Mouse (Mus musculus) urinary bladder, postnatal 14 days (tissue): Measurements from ENCODE around the gene Tmem131.

Experiments used
- DNase-seq: peaks from one replicate; pipeline ENCODE4 v3.0.0; 2021; ENCODE audit warnings: low spot score

The Tmem131 gene

DNA sequence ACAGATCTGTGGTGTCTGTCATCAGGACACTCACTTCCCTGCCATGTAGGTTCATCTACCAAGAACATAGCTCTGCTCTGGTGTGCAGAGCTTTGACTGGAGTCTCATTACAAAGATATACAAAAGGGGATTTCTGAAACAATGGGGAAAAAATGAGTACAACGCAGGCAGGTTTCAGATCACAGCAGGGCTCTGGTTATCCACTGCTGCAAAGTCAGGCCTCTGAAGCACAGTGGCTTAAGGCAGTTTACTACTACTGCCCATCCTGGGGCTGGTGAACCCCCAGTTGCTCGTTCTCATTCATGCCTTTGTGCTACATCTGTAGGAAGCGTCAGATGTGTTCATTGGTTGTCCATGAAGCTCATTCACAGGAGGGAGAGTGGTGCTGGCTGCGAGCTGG lies 57.0 kb downstream of the Tmem131 start:
- DNase-seq: no peak

DNA sequence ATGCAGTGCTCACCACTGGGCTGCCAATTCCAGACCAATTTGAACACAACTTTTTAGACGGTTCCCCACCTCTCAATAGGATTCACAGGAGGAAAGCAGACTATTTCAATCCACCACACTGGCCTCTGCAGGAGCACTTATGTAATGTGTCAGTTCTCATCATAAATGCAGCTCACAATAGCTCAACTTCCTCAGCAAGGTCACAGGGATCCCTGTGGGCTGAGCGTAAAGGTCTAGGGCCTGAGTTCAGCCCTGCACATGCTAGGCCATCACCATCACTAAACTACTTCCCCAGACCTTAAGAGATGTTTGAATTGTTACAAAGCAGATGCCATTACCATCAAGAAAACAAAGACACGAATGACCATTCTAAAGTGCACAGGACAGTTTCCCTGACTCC lies 58.9 kb downstream of the Tmem131 start:
- DNase-seq: no peak

DNA sequence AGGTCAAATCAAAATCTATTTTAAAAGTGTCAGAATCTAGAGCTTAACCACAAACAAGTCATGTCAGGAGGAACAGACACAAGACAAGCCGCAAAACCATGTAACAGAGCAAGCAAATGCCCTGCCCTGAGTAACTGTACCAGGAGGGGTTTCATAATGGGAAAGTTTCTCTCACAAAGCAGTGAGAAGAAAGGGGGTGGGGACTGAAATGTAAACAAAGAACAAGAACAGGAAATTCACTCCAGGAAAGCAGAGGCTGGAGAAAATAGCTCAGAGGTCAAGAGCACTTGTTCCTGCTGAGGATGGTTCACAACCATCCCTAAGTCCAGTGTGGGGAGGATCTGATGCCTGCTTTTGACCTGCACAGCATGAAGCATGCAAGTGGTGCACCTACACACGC lies 59.7 kb downstream of the Tmem131 start:
- DNase-seq: no peak

DNA sequence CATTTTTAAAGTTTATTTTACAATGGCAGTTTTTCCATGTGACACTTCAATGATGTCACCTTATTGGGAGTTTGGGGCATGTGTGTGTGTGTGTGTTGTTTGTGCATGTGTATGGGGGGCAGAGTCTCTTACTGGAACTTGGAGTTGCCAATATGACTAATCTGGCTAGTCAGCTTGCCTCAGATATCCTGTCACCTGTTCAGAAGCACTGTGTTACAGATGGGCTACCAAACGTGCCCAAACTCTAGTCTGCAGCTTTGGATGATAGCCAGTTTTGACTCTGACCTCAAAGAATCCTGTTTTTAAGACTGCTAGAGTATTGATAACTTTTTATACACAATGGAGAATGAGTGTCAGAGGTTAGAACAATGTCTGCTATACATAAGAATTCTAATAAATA lies 64.3 kb downstream of the Tmem131 start:
- no peak for DNase-seq

DNA sequence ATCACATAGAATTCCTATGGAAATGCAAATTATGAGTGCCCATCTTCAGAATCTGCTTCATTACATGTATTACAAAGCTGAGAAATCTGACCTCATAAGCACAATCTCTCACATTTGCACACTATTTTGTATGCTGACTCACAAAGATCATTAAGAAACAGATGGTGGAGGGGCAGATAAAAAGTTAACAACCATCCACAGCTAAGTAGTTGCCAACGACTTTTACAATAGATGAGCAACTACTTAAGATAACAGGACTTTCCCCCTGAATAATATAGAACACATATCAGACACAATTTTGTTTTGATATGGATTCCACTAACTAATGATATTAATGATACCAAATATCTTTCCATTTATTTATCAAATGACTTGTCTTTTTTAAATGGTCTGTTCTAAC lies 66.3 kb downstream of the Tmem131 start:
- DNase-seq: no peak

DNA sequence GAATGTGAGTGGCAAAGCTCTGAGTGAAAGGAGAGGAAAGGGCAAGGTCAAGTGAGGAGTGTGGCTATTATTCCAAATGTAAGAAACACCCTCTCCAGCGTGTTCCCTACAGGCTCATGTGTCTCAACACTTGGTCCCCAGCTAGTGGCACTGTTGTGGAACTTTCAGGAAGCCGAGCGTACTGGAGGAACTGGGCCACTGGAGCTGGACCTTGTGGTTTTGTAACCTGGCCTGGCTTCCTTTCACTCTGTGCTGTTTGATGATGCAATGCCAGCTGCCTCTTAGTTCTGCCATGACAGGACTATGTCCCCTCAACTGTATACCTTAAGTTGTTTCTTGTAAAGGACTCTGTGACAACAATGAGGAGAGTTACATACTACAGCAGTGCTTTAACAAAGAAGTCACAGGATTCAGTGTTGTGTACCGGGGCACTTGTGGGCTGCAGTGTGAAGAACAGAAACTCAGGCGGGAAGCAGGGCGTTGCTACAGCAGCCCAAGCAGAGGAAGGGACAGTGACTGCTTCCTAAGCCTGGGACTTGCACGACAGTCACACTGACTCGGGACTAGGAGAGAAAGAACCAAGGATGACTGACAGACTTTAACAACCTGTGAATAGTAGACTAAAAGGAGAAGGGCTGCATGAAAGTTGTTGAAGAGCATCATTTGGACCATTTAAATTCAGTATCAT lies 68.4 kb downstream of the Tmem131 start:
- no peak for DNase-seq

DNA sequence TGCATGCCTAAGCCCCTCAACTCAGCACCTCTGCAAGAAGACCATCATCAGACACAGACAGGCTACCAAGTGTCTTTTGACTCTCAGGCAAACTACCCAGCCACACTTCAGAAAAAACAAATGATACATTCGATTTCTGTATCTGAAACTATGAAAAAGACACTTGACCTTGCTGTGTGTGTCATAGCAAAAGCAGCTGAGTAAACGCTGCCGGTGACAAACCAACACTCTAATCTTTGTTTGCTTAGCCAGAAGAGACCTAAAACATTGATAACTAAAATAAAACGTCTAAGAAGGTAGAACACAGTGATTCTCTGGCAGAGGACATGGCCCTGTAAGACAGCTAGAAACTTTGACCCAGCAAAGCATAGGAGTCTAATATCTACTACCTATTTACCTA lies 72.2 kb downstream of the Tmem131 start:
- DNase-seq: no peak

DNA sequence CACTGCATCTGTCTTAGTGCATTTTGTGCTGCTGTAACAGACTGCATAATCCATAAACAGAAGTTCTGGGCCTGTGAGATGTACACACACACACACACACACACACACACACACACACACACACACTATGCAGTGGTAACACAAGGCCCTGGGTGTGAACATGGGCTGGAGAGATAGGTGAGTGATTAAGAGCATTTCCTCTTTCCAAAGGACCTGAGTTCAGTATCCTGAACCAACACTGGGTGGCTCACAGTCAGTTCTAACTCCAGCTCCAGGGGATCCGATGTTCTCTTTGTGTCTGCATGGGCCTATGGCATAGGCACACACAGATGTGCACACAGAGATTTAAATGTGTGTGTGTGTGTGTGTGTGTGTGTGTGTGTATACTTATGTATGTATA lies 72.9 kb downstream of the Tmem131 start:
- no peak for DNase-seq

DNA sequence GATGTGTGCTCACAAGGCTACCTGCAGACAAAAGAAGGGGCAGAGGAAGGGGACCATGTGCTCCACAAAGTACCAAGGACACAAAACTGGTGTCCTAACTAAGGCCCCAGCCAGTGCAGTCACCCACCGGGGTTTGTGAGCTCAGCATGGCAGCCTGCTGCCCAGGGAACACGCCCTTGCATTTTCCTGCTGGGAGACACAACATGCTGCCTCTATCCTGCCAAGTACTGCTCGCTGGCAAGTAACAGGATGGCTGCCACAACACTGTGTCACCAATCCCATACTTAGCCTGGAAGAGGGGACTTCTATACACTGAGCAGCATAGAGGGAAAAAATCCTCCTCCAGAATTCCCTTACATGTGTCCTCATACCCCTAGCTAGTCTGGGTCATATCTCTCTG lies 78.7 kb downstream of the Tmem131 start:
- DNase-seq: no peak

DNA sequence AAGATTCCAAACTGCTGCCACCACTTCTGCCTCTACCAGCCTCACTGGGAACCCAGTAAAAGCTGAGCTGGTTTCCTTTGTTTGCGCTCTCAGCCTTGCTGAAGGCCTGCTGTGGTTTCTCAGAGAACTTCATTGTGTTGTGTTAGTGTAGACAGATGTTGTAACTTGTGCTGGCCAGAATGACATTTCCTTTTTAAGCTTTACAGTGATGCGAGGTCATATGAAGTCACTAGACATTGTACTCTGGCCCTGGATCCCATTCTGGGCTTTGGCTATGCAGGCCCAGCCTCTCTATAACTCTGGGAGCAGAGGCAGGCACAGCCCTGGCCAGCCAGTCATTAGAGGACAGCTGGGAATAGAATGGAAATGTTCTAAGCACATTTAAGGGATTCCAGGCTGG lies 81.7 kb downstream of the Tmem131 start:
- DNase-seq: no peak

DNA sequence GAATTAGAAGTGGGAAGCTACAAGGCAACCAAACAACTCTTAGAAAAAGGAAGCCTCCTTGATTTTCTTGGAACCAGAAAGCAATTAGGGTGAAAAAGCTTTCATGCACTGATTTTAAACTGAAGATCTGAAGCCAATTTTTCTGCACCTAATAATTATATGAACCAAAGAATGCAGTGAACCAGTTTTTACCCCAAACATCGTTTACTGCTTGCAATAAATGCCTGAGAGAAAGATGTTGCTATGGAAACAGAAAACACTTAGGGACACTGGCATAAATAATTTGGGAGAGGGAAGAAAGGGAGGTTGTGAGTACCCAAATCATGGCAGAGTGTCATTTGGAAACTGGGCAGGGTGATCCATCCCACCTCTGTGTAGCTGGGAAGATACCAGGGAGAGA lies 82.6 kb downstream of the Tmem131 start:
- DNase-seq: no peak

DNA sequence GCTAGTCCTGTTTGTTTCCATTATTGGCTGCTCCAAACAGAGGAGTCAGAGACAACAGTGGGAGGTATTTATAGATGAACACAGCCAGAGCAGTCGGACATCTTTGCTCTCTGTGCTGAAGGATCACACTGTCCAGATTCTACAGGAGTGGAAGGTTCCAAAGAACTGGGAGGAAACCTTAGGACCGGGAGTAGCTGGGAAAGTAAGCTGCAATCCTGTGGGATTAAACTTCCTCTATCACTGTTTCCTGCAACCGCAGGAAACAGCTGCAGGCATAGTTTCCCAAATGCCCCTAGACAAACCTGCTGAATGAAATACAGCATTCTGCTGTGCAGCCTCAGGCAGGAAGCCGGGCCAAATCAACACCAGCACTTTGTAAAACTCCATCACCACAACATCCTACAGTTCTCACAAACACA lies 83.0 kb downstream of the Tmem131 start:
- DNase-seq: no peak

DNA sequence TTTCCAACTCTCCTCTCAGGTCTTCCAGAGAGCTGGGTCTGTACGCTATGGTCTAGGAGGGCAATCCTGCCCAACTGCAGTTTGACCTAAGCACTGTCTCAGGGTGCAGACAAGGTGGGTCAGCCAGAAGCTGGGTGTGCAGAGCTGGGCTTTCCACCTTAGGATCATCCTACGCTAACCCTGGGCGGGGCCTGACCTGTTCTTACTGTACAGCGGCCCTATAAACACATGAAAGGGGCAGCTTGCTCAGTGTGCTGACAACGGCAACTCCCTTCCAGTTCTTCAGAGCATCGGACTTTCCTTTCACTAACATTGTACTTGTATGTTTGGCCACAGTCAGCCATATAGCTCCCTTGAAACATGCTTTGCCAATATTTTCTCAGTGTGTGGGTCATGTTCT lies 86.4 kb downstream of the Tmem131 start:
- no peak for DNase-seq

DNA sequence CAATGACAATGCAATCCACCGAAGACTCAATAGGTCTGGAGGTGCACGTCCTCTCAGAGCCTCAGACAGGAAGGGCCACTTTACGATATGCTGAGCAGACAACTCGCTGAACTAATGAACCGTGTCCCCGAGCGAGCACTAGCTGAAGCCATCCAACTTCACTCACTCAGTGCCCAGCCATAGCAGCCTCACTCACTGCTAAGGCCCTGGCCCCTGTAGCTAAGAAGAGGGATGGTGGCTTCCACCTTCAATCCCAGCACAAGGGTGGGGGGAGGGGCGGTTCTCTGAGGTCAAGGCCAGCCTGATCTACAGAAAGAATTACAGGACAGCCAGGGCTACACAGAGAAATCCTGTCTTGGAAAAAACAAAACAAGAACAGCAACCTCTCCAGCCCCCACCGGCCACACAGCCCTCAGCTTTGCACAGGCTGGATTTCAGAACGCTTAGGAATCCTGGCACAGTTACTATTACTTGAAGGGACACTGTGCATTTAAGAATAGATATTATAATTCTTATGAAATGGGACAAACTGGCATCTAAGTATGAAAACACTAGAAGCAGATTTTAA lies 89.2 kb downstream of the Tmem131 start:
- DNase-seq: no peak

DNA sequence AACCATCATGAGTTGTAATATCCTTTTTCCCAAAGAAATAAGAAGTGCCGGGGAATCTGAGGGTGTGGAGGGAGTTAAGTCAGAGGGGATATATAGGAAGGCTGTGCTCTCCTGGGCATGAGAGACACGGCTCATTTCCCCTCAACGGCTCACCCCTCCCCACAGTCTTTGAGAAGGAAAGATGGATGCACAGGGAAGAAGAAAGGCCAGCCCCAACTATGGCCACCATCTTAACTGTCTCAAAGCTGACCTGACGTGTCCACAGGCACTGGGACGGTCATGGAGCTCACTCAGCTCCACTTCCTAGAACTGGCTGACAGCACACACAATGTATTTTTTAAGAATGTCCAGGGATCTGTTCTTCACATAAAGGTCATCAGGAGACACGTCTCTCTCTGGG lies 91.4 kb downstream of the Tmem131 start:
- no peak for DNase-seq

DNA sequence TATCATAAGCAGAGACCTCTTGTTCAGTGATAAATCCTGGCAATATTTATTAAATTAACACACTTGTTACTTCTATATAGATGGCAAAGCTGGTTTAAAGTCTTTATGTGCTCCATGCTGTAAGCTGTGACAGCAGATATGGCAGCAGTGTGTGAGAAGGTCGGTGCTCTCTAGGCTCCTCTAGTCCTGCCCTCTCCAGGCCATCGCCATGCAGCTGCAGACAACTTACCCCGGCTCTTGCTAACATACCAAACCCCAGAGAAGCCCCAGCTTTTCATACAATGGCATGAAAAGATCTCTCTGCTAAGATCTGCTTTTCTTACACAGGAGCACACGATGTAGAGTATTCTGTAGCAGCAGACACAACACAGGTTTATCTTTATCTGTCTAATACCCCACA lies 92.1 kb downstream of the Tmem131 start:
- no peak for DNase-seq

DNA sequence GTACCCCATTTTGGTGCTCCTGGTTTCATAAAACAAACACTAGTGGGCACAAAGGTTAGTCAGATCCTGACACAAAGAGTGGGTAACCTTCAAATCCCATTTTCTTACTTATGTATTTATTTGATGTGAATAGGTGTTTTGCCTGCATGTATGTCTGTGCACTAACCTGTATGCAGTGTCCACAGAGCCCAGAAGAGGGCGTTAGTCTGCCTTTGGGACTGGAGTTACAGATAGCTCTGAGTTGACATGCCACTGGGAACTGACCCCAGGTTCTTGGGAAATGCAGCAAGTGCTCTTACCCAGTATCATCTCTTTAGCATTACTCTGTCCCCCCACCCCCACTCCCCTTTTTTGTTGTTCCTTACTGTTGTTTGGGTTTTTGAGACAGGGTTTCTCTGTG lies 95.4 kb downstream of the Tmem131 start:
- DNase-seq: no peak

DNA sequence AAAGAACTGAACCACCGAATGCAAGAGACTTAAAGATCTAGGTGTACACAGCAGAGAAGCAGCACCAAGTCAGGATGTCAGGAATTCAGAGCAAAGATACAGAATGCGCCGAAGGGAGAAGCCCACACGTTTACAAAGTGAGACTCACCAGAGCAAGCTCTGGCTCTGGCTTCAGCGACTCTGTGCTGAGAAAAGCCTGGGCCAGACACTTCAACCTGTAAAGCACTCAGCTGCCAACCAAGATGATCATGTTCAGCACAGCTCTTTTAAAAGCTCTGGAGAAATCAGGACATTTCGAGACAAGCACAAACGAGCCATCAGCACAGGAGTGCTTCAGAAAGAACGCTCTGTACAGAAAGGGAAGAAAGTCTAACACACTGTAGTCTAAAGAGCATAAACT lies 96.2 kb downstream of the Tmem131 start:
- DNase-seq: no peak

DNA sequence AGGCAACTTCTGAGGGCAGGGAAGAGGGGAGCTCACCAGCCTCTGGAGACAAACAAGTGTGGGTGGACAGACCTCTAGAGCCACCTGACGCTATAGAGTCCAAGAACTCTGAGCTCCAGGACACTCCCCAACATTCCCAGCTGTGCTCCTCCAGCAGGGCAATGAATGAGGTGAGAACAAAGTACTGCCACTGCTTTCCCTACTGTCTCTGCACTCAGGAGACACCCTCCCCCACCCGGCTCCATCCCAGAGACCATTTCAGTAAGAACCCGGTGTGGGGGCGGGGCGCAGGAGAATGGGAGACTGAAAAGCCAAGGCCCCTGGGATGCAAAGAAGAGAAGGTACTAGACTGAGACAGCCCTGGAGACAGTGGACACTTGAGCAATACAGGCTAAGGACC lies 98.4 kb downstream of the Tmem131 start:
- DNase-seq: no peak

DNA sequence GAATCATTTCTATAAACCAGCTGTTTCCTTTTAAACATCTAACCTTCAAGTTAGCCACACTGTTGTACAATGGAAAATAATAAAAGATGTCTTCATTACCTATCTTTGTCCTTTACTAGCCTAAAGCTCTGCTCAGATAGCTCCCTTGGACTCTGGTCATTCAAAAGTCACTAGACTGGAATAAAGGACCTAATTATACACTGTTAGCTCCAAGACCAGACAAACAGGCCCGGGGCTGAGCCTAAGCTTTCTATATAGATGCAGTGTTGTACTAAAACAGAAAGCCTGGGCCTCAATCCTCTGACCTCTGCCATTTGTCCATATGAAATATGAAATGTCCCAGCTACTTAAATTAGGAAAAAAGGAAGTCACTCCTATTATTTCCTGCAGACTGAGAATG lies 101.7 kb downstream of the Tmem131 start:
- no peak for DNase-seq

DNA sequence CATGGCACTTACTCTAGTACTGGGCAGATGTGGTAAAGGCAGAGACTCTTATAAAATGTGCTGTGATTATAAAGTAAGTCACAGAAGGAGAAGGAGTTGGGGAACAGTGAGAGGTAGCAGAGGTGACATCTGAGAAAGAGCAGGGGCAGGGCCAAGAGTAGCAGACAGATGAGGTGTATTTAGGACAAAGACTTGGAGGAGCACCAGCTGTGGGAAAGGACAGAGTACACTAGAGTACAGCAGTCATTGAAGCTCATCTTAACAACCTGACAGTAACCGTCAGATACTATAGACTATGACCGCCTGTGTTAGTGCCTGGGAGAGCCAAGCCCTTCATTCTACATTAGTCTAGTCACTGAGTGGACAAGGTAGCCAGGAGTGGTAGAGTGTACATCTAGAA lies 102.5 kb downstream of the Tmem131 start:
- DNase-seq: no peak

DNA sequence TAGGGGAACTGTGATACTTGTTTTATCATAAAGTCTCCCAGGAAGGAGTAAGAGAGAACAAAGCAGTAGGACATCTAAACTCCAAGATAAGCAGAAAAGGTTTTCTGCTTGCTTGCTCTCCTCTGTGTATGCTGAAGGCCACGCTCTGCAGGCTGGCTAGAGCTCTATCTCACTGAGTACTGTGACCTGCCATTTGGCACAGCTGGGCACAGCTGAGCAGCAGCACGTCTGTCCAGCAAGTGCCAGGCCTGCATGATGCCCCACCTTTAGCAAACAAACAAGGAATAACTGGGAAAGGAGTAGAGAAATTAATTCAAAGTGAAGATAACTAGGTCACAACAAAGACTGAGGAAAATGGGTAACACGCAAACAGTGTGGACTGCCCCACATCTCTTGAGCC lies 103.6 kb downstream of the Tmem131 start:
- DNase-seq: no peak

DNA sequence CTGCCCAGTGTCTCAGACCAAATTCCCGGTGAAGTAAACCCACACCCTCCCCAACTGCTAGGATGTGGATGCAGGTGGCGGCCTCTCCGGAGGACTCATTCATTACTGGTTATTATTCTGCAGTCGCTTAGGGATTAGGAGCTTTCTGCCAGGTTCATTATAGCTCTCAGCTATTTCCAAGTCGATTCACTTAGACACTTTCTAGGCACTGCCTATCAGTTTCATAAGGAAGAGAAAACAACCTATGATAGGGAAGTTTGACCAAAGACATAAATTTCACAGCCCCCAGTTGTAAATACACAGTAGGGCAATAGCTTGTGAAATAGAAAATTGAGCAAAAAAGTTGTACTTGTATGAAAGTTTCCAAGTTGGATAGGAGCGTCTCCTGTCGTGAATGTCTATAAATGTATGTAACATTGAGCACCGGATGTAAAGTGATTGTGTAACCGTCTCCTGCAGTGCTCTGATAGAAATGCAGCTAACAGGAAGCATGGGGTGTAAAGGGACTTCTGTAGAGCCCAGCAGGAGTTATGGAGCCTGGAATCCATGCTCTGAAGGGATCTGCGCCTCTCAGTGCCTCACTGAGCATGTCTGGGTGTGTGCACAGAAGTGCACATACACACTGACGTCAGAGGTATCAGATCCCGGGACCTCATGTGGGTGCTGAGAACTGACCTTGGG lies 107.1 kb downstream of the Tmem131 start:
- no peak for DNase-seq

DNA sequence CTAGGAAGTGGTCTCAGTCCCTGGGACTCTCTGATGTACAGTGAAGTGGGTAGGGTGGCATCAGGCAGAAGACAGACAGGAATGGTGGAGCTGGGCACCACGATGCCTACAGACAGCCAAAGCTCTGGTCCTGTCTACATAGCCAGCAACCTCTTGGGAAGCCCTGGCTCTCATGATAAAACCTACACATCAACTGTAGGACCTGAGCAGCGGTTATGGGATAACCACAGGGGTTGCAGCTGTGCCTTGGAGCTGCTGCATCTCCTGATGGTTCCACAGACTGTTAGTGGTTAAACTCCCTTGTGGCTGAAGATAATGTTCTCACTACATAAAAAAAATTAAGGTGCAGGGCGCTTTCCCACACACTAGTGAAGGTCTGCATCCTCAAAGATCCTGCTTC lies 107.9 kb downstream of the Tmem131 start:
- no peak for DNase-seq
